In the genomic region with DNA sequence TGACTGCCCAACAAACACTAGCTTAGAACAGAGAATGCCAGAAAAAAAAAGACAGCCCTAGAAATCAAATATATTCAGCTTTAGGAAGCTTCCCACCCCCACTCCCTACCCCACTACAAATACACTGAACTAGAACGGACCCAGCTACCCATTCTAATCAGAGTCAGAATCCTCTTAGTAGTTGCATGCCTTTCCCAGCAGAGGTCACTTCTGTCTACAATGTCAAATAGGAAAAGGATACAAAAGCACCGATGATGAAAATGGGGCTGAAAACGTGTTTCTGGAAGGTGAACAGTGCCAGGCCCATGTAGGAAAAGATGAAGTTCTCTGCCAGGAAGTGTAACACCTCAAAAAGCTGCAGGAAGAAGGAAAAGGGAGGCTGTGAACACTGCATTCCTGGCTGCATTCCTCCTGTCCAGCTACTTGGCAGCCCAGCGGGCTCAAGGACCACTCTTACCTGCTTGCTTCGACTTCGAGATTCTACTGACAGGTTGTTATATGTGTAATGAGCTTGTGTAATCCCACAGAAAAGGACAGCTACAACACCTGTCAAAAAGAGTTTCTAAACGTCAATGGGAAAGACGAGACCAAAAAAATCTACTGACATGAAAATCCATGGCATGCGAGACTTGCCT, we compare ENCODE assay signal across 10 mouse cellular contexts.
A peak's percentile ranks its signal among the peaks of the same experiment; 100 is the strongest.
DNase-seq lines count a peak whose midpoint lies in the region.
"Had no signal": no experiment of that assay in that cellular context is flagged by ENCODE, and none has a peak within 500 bp of the region (broad histone marks: within the 10 kb centered on the region; RNA-seq: fewer than 3 reads in every experiment).

No protein-coding gene starts in this region.

- DNase-seq in embryo, embryonic 10 days (ENCODE audit: low spot score), result peak; percentile 9
- DNase-seq in embryo, embryonic 9.5 days (ENCODE audit: extremely low spot score), result no peak
- DNase-seq in kidney, adult 9 months, result peak; percentile 10
- no peak for DNase-seq in kidney, adult 11 months
- peak; percentile 19 for DNase-seq in NIH3T3 (ENCODE audit: low read depth)
- peak; percentile 16 for DNase-seq in lung, postnatal 25 days (ENCODE audit: low spot score)
- no peak for DNase-seq in cerebellum, postnatal 4 days (ENCODE audit: low spot score in 2 of 2)
- DNase-seq in neural tube, embryonic 10.5 days (ENCODE audit: extremely low spot score, low spot score), result no peak
- DNase-seq: gastrocnemius, postnatal 36 days; layer of hippocampus, adult 9-11 months had no signal

Comparison
In these comparisons a context has a peak if more than half of its experiments do, and no peak if none do; other contexts are left out.
1. DNase-seq: peak in embryo, embryonic 10 days (single experiment), kidney, adult 9 months (single experiment), NIH3T3 (single experiment) and lung, postnatal 25 days (single experiment); none in embryo, embryonic 9.5 days (single experiment), kidney, adult 11 months (single experiment), cerebellum, postnatal 4 days (0 of 2) and neural tube, embryonic 10.5 days (single experiment).